Mouse (Mus musculus): ENCODE measurements at regions not wholly inside any gene's neighbourhood (a gene's known extent, or its start where the extent isn't known, plus 50 kb on each side); places are given as distances from the start of the nearest gene placed in this dataset.
A peak's percentile ranks its signal among the peaks of the same experiment; 100 is the strongest.
"Not testable (repeated sequence)": the region's sequence is repeated elsewhere in the genome, so short reads cannot be mapped to it uniquely, and the experiment has no call there.

DNA sequence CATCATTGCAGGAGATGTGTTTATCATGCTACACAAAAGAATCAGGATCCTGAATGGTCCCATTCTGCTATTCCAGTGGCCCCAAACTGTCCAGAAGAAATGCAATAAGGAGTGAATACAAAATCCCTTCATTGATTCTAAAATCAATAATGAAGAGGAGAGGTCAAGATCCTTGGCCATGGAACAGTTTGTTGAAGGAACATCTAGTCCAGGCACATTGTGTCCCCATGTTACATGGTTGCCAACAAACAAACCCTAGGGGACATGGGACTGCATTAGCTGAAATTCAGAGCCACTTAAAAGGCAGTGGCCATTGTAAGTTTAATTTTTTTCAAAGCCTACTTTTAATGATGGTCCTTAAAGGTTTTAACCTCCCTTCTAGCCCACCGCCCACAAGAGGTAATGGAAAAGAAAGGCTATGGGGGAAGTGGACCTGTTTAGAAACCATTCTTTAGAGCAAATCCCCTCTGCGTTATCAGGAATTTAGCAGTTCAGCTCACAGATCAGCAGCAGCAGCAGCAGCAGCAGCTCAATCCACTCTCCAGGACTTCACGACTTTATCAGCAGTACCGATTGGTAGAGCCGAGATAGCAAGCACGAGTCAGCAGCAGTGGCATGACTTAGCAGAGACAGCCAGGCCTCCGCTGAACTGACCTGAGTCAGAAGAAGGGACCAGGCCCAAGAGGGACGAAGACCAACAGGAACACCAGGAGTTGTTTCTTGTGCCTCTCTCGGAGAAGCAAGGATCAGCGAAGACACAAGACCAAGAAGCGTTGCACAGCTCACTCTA, 268.3 kb downstream of the Setd4 start:
- DNase-seq, result no peak

- DNase-seq, result peak; percentile 40
These were observed 270.2 kb downstream of the Setd4 start for GRCm38 (mm10) chr16:93333654-93334053.

DNA sequence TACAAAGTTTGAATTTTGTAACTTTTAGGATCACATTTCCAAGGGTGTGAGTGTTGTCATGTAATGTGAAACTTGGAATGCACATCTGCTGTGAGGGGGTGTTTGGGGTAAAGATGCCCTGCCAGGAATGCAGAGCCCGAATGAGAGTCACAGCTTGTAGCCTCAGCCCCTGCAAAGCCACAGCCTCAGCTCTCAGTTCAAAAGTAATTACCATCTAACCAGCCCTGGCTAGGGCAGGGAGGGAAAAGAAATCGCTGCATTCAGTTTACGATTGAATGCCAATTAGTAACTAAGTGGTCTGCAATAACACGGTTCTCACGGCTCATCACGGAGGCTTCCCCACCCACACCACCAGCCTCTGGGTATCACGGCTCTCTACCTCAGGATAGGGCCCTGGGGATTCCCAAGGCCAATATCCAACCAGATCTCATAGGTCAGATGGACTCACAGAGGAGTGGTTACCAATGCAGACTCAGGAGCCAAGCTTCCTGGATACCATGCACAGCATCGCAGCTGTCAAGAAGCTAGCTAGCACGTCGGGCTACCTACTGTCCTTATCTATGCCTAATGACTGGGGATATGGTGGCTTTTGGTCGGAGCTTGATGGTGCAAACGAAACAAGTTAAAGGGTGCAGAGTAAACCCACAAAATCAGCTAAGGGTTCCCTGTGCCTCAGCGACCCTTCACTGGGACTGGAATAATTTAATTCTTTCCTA, 275.0 kb downstream of the Setd4 start:
- no peak for DNase-seq

- DNase-seq, result no peak
These were observed 279.0 kb downstream of the Setd4 start for GRCm38 (mm10) chr16:93324911-93325310.

DNA sequence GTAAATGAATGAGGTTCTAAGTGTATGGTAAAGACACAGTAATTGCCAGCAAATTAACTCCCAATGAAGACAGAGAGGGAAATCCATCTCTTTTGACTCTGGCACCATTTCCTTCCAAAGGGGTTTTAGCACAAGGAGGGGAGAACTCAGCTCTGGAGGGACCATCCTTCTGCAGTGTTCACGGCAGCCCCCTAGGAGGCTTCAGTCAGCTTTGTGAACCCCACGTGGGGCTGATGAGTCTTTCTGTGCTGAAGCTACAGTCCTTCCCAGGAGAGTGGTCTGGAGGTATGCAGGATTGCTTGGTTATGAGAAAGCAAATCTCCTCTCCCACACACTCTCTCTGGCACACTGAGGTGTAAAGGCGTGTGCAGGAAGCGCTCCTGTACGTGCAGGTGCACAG, 280.7 kb downstream of the Setd4 start:
- DNase-seq, result no peak

DNA sequence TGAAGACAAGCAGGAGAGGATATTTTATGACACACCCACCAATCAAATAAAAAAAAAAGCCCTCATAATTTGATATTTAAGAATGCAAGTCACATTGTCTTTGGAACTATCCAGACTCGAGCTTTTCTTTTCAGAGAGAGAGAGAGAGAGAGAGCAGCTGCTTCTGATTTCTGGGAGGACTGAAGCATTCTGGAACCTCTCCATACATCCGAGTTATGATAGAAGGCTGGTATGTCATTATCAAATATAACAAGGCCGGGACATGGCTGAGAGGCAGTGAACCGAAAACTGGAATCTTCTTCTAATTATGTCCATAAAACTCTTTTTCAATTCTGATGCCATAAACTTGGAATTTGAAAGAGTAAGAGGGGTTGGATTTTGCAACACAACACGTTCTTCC, 284.3 kb downstream of the Setd4 start:
- no peak for DNase-seq

- DNase-seq, result no peak
These were observed 292.2 kb downstream of the Setd4 start for GRCm38 (mm10) chr16:93311644-93312043.

GRCm38 (mm10) chr16:93308666-93309360, 295.1 kb downstream of the Setd4 start:
- no peak for DNase-seq

GRCm38 (mm10) chr16:93306951-93307350, 296.9 kb downstream of the Setd4 start:
- no peak for DNase-seq

- DNase-seq, result not testable (repeated sequence)
These were observed 297.7 kb downstream of the Setd4 start for GRCm38 (mm10) chr16:93306140-93306539.

DNA sequence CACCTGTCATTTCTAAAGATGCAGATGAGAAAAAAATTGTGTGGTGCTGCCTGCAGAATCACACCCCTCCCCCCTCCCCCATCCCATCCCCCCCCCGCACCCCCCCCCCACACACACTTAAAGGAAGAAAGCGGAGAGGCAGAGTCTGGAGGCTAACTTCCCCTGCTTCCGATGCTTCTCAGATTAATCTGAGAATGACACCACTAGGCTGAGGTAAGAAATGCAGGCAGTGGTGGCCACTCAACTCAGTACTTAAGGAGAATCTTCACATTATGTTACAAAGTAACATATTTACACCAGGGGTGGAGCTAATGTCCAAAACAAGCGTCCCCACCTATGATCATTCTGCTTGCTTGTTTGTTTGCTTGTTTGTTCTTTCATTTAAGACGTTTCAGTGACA, 309.4 kb downstream of the Setd4 start:
- no peak for DNase-seq

- peak; percentile 59 for DNase-seq
These were observed 310.8 kb downstream of the Setd4 start for GRCm38 (mm10) chr16:93292965-93293653.

DNA sequence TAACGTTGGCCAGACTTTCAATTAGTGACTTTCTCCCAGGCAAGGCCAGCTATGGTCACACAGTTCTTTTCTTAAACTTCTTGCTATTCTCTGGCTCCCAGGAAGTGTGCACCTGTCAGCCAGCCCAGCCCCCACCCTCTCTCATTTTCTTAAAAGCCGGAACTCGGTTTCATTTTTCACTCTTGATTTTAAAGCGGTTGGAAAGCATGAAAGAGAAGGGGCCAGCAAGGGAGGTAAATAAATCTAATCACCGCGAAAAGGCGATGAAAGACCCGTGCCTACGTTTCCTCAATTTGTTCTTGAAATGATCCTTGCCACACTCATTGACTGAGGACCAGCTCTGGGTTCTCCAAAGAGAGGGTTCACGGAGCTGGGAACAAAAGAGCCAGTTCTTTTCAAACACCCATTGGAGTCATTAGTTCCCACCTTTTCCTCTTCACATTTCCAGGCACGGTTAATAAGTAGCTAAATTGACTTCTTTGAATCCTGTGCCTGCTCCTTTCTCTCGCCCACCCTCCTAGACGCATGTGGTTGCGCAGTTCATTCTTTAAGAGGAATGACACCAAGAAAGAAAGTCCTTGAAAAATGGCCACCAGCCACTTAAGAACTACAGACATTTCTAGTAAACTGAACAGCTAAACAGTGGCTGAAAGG, 311.6 kb downstream of the Setd4 start:
- no peak for DNase-seq

GRCm38 (mm10) chr16:93288036-93288435, 315.8 kb downstream of the Setd4 start:
- DNase-seq, result no peak

DNA sequence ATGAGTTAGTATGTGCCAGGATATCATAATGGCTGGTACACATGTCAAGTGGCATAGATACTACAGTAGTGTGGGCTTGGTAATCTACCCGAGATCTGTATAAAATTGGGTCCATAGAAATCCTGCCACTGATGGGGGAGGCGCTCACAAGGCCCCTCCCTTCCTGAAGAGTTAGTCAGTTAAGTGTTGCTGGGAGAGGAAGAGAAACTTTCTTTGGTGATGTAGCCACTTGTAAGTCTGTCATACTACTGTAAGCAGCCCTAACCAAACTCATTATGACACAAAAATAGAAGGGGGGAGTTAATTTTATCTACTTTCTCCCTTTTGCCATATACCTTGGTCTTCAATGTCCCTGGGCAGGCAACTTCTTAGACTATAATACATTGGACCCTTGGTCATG, 316.3 kb downstream of the Setd4 start:
- DNase-seq, result no peak

DNA sequence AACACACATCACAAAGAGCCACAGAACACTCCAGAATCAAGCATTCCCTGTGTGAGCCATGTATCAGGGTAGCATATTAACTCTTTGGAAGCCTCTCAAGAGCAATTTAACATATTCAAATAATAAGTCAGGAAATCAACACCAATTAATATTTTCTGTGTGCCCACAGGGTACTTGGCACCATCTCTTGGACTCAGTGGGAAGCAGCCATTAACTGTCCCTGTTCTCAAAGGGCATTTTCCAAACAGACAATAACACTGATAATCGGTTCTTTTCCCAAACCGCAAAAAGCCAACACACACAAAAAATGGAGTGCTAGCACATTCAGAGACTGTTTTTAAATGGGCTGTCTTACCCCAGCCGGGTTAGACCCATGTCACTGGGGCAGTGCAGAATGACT, 317.0 kb downstream of the Setd4 start:
- no peak for DNase-seq

- no peak for DNase-seq
These were observed 318.7 kb downstream of the Setd4 start for GRCm38 (mm10) chr16:93285191-93285590.

DNA sequence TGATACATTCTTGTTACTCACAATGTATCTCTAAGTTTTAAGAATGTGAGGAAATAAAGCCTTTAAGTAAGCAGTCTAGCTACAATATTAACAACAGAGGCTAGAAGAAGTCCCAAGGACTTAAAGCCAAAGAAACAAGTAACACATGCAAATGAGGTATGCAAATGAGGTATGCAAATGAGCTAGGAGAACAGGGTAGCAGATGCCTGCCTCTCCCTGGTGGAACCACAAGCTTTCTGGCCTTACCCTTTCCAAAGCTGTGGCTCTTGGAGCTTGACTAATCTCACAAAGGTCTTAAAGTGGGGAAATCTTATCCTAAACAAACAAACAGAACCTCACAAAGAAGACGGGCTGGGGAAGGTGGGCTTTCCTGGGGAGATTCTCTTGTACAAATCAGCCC, 322.1 kb downstream of the Setd4 start:
- DNase-seq, result no peak

DNA sequence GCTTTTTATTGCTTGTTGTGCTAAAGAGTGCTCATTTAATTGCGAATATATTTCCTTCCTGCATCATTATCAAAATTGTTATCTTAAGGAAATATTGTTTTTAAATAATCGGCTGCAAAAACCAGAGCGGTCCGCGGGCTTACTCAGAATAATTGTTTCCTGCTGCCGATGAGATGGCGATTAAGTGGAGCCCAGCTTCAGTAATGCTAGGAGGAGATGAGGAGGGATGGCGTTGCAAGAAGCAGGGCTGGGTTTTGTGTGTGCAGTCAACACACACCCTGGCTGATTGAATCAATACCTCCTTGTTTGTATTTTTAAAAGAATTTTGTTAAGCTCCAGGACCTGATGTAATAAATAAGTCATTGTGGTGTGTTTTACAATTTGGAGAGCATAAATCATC, 331.2 kb downstream of the Setd4 start:
- DNase-seq, result no peak

GRCm38 (mm10) chr16:93272146-93272545, 331.7 kb downstream of the Setd4 start:
- no peak for DNase-seq

DNA sequence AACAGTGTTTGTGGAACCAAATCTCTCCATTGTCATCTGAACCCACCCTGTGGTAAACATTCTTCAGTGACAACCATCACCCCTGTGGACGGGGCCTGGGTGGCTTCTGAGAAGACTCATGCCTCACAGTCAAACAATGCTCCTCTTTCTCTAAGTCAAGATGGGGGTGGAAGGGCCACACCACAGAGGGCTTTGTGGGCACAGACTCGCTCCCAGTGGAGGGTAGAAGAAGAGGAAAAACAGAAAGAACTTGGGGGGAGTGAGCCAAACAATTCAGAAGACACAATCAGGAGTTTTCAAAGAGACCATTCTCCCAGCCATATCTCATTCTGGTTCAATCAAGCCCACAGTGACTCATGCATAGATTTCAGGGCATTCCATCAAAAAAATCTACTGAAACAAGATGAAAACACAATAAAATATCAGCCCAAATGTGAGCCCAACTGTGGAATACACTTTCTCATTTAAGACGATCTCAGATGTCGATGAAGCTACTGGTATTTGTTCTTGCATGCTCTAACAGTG, 339.7 kb downstream of the Setd4 start:
- DNase-seq, result no peak

- DNase-seq, result no peak
These were observed 340.6 kb downstream of the Setd4 start for GRCm38 (mm10) chr16:93263141-93263815.
